Mouse (Mus musculus) testis, postnatal 14 days (tissue): ENCODE data around the gene Chst14.
A peak's percentile ranks its signal among the peaks of the same experiment; 100 is the strongest.

Source experiments
- DNase-seq: peaks from one replicate; pipeline ENCODE4 v3.0.0; 2021; ENCODE audit warnings: low spot score

The Chst14 gene

DNA sequence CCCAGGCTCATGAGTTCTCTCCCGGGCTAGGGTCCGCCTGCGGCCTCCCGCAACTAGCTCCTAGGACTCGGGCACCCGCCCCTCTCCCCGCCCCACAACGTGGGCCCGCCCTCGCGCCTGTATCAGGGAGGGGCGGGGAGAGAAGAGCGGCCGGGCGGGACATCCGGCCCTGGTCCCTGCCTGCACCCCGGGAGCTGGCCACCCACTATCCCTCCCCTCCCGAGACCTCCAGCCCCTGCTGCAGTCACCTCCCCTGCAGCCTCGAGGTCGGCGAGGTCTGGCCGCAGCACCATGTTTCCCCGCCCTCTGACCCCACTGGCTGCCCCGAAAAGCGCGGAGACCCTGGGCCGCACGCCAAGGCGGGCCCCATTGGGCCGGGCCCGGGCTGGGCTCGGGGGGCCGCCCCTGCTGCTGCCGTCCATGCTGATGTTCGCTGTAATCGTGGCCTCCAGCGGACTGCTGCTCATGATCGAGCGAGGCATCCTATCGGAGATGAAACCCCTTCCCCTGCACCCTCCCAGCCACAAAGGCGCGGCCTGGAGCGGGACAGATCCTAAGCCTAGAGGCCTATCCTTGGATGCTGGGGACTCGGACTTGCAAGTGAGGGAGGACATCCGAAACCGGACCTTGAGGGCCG, at the start of gene Chst14:
Chst14 (plus strand) TSS at position 136 of the 637 bp plus-strand sequence.
- DNase-seq: peak; percentile 71

DNA sequence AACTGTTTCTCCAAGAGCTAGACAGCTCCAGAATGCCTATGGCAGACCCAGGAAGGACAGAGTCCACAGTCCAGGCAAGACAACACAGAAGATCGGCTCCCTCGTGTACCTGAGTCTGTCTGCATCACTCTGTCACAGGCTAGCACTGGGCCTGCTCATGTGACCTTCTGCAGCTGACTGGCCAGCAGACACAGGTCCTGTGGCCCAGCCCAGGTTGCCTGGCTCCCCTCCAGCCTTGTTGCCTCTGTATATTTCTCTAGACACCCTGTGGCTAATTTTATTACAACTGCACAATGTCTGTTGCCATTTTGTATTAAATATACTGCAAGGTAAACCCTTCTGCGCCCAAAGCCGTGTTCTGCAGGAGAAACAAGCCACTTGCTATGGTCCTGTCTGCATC, 45.3 kb upstream of the Chst14 start:
- DNase-seq: no peak

DNA sequence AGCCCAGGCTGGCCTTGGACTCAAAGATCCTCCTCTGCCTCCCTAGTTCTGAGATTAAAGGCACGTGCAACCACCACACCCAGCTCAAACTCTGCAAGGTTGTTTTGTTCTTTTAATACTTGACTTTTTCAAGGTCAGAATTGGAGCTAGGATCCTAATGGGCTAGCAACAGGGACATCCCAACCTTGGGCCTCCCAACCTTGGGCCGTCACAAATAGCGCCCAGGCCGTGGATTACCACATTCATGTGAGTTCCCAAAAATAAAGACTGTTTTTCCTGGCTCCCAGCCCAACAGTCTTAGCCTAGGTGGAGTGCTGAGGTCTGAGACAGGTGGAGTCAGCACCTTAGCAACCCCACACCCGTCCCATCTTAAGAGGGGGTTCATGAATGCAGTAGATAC, 44.3 kb upstream of the Chst14 start:
- no peak for DNase-seq

DNA sequence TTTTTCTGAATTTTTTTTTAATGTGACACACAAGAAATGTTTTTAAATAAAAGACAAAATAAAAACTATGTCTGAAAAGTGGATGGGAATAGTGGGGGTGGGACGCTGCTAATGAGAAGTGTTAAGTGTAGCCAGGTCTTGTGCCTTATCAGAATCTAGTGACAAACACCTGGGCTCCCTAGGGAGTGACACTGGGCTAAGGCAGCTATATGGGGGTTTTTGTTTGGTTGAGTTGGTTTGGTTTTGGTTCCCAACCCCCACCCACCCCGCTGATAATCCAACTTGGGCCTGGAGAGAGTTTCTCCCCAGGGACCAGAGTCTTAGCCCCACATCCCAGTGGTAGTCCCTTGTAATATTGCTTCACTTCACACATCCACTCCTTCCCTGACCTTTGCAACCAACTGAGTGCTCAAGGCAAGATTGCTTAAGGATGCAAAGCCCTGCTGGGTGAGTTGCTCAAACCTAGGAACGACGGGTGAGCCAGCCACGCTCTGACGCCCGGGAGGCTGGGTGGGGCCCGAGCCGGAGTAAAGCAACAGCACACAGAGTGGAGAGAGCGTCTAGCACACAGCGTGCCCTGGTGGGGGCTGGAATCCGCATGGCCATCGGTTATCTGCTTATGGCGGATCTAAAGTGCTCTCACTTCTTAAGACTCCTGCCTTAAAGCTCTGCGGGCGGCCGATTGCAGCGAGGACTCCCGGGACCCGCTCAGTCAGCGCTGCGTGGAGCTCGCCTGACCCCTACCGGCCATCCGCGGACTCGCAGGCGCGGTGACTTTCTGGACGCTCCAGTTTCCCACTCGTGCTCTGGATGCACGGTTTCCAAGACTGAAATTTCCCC, 43.2 kb upstream of the Chst14 start:
- DNase-seq: peak; percentile 84

DNA sequence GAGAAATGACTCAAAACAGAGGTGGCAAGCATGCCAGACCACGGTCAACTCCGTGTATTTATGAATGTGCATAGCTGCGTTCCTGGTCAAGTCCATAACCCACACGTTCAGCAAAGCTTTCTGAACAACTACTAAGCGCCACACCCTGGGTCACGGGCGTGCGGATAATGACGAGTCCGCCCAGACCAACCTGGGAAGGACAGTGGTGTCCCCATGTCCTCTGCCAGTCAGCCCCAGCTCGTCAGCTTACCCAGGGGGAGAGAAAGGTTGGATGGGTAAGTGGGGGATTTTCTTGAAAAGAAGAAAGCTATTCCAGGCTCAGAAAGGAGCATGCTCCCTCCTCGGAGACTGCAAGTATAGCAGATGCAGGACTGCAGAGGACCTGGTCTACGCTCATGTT, 38.9 kb upstream of the Chst14 start:
- no peak for DNase-seq

DNA sequence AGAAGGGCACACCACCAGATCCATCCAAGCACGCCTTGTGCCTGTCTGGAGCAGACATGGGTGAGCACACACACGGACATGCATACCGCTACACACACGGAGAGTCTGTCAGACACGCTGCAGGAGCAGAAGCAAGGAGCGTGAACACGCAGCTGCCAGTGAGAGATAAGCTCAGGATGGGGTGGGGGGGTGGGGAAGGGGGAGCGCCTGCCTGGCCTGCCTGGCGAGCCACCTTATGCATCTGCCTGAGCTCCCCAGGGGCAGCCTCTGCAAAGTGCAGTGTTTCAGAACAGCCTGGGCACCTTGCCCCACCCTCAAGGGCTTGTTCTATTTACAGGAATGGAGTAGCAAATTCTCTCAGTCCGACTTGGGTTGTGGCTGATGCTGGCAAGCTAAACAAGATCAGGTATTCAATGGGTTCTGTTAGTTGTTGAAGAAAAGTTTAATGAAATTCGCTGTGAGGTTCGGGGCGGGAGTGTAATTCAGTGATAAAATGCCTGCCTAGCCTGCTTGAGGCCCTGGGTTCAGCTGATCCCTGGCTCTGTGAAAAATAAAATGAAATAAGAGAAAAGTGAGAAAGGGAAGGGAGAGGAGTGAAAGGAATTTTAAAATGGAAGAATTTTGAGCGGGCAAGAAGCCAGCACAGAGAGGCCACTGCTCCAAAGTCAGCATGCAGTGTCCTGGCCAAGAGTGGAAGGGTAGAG, 38.3 kb upstream of the Chst14 start:
- no peak for DNase-seq

DNA sequence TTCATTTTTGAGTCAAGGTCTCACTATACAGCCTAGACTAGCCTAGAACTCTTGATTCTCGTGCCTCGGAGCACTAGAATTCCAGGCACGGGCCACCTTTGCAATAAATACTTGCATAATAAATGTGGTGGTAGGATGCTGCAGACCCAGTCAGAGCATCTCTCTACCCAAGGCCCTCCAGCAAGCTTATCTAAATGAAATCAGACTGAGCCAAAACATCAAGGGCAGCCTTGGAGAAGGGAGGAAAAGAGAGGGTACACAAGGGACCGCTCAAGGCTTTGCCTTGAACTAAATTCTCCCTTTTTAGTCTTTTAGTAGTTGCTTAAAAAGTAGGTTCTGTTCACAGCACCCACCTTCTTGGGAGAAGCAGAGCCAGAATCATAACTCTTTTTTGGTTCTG, 35.1 kb upstream of the Chst14 start:
- DNase-seq: no peak

DNA sequence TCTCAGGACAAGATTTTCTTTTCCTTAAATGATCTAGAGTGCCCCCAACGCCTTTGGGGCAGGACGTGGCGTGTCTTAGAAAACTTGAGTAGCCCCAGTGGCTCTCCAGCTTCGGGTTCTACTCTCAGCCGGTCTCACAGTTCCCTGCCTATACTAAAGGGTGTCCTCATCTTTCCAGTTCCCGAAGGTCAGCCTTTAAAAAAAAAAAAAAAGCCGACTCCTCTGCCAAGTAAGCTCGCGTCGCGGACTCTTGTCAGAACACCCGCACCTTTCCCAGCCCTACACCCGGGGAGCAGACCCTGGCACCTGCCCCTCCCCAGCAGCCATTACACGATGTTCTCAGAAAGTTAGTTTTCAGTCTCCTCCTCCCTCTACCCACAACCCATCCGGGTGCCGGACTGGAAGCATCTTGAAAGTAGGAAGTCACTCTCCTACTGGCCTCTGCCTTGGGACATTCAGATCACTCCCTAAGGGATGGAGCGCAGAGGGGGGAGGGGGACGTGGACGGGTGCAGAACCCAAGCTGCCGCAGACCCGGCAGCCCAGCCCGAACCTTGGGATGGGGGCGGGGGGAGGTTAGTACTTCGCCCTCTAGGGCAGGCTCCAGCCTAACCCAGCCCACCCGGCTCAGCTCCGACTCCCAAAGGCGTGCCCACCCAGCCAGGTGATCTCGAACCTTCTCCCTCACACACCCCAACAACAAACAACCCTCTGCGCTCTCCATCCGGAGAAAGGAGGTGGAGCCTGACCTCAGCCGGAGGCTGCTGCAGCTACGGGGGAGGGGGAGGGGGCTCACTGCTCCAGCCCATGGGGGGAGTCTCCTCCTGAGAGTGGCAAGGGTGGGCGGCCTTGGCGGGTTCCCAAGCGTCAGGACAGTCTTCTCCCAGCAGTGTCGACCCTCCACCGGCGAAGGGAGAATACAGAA, 30.0 kb upstream of the Chst14 start:
- DNase-seq: peak; percentile 65

DNA sequence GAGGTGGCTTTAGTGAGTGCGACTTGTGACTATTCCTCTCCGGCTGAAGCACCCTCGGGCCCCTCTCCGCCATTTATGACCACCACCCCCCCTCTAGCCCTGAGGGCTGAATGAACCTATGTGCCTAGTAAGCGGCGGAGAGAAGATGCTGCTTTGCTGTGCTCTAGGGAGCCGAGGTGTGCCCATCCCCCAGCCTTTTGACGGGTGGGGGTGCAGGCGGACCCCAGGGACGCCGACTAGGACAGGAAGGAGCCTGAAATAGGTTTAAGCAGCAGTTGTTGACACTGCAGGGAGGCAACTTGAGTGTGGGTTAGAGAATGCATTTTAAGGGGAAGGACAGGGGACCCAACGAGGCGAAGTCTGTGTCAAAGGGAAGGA, 29.4 kb upstream of the Chst14 start:
- DNase-seq: no peak

DNA sequence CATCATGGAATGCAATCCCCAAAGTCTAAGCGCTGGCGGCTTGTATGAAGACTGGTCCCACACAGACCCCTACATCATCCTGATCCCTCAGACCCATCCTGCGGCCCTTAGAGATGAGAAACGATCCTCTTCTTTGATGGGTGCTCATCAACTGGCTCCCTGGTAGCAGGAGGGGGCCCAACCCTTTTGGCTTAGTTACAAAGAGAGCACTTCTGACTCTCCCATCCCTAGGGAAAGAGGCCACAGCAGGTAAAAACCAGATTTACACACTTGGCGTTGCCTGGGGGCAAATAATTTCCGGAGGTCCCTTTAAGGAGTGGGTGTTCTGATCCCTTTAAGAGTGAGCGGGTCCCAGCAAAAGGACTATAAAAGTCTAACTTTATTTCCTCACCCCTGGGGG, 28.9 kb upstream of the Chst14 start:
- DNase-seq: no peak

DNA sequence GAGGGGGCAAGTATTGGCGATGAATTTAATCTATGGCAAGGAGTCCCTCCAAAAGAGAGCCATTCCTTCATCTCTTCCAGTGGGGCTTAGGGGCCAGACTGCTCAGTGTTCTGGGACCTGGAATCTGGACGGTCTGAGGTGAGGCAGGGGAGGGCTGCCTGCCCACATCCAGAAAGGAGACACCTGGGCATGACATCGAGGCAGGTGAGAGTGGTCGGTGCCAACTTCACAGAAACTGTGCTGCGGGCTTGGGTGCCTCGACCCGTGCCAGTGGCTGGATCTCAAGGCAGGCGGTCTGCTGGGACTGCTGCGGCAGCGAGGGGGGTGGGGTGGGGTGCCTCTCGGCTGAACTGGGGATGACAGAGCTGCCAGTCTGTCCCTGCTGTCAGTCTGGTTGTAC, 28.5 kb upstream of the Chst14 start:
- DNase-seq: no peak

DNA sequence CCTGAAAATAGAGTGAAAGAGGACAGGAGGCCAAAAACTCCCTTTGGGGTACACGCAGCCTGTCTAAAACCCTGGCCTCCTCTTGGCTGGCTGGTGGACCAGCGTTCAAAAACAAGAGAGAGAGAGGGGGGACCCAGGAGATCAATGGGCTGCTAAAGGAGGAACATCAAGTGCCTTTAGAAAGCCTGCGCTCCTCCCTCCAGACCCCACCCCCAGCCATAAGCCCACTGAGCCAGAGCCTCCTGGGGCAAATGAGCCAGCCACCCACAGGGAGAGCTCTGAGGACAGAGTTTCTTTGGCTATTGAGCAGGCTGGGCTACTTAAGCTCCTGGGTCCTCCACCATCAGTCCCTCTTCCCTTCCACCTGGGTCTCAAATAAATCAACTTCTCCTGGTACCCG, 27.5 kb upstream of the Chst14 start:
- no peak for DNase-seq

DNA sequence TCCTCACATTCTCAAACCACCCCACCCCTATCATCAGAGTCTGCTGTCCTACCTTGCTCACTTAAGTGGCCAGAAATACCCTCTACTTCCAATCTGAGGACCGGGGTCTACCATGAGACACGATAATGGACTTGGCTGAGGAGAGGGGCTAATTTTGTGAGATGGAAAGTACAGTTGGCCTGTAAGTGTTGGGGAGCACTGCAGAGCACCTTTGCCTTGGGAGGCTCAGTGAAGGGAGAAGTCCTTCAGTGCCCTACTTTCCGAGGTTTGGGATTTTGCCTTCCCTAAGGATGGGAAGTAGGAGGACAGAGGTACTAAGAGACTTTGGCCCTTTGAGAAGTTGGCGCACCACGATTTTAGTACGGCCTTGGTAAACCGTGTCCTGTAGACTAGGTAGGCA, 27.0 kb upstream of the Chst14 start:
- no peak for DNase-seq

DNA sequence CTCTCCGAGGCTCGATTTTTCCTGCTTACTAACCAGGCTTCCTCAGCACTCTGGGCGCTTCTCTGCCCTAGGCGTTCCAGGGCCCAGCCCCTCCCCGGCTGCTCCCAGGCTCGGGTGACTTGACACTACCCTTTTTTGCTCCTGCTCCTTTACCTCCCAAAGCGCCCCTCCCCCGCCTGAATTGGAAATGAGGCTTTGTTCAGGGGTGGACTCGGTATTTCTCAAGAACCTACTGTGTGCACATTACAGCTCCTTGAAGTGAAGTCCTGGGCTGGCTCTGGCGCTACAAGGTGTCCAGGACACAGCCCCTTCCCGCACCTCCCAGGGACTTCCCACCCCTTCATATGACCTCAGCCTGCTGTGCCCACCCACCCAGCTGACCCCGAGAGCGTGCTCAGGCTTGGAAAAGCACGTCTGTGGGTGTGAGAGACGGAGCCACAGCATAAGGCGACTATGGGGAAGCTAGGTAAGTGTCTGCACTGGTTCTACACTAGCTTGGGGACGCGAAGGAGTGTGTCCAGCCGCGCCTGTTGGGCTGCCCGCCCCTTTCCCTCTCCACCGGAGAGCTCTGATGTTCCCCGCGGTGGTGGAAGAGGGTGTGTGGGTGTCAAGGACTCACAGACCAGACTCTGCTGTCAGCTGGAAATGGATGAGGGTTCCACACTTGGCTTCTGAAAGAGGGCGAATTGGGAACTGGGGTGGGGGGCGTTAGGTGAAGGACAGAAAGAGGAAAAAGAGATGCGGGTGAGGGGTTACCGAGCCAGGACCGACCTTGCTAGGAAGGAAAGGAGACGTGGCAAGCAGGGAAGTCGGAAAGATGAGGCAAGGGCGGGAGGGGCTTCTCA, 26.1 kb upstream of the Chst14 start, which contains the start of gene Bahd1:
Bahd1 (plus strand) TSS at position 397 of the 845 bp plus-strand sequence.
- DNase-seq: peak; percentile 65

DNA sequence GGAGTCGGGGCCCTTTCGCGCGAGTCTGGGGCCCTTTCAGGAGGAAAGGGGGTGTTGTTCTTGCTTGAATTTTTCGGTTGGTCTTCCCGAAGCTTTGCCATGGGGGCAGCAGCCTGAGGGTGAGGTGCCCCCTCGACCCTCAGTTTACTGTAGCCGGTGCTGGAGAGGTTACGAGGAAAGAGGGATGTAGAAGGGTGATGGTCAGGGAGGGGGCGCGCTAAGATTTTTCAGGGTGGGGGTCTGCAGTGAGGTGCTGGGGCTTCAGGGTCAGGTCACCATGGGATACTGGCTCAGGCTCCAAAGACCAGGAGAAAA, 25.5 kb upstream of the Chst14 start:
- no peak for DNase-seq

DNA sequence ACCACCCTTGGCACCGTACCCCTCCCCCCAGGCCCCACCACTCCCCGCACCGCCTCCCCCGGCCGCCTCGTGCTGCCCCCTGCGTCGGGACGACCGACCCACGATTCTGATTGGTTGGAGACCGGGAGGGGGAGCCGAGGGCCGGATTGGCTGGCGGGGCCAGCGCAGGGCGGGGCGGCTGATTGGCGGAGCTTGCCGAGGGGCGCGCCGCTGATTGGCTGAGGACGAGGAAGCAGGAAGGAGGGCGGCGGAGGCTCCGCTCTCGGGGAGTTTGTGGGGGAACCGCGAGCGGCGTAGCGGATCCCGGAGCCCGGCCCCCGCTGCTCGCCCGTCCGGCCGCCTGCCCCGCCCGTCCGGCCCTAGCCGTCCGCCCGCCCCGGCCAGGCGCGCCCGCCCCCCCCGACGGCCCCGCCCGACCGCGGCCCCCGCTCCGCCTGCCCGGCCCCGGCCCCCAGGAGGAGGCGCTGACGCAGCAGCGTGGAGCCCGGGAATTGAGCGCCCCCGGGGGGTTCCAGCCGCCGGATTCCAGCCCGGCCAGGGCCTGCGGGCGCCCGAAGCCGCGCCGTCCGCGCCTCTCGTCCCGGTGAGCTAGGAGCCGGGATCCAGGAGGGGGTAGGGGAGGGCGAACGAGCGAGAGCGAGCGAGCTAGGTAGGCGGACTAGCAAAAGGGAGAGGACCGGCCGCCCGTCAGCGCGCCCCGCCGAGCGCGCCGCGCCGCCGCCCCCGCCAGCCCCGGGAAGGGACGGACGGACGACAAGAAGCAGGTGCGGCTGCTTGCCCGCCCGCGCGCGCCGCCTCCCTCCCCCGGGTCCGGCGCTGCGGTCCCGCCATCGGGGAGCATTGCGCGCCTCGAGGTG, 24.9 kb upstream of the Chst14 start:
- peak; percentile 99 for DNase-seq

DNA sequence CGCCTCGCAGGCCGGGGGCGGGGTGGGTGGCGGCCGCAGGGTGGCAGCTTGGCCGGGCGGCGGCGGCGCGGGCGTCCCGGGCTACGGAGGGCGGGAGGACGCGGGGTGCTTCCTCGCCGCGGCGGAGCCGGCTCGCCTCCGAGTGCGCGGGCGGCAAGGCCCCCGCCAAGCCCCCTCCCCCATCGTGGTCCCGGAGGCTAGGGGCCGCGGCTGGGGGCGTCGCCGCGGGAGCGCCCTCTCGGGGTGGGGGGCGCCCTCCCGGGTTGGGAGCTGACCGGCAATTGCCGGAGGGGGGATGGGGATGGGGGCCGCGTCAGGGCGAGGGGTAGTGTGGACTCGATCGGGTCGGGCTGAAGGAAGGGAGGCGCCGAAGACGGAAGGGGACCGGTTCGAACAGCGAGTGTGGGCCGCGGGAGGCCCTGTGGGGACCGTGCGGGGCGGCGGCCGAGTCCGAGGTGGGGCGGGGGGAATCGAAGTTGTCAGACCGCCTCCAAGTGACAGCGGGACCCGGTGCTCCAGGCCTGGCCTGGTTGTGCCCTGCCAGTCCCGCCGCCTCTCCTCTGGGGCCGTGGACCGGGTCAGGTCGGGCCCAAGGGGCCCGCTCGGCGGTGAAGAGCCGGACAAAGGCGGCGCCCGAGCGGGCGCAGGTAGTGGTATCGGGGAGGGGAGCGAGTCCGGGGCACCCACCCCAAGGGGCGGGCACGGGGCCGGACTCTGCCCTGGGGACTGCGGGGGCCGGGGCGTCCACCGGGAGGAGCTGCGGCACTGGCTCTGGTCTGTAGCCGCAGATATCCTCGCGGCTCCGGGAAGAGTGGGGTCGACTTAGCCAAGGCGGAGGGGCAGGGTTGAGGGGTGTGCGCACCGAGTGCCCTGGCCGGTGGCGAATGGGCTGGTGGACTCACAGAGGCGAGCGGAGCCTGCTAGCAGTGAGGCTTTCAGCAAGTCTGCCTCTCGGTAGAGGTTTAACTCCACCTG, 24.0 kb upstream of the Chst14 start:
- peak; percentile 64 for DNase-seq

DNA sequence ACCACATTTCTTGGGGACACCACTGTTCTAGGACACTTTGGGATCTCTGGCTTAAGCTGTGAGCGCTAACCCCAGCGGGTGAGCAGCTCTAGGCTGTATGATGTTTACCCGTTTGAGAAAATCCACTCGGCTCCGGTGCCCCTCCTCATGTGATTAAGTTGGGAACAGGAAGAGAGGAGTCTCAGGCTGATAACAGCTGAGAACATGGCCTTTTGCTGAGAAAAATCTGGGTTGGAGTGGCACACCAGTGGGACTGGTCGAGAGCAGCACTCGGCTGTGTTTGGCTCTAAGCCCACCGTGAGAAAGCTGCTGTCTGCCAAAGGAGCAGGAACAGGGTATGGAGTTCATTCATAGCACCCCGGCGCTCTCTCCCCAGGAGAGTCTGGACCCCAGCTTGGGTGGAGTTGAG, 23.0 kb upstream of the Chst14 start:
- no peak for DNase-seq
